Mouse (Mus musculus): Measurements from ENCODE around the gene Lrrc51.

- no peak for TF ChIP-seq CTCF (IDR thresholded peaks at IDR 0.05; ENCODE audit: low read depth)
- TF ChIP-seq EP300 (IDR thresholded peaks at IDR 0.05; ENCODE audit: low read depth): no peak
Measured at GRCm38 (mm10) chr7:101955862-101956261, 22.2 kb upstream of the Lrrc51 start.

Measured in heart, postnatal 0 days (tissue).